Mouse (Mus musculus) spleen, postnatal 4 days (tissue): ENCODE data around the gene Per3.

Experiments
- DNase-seq, 2 experiments: peaks; one replicate each; pipeline ENCODE4 v3.0.0; 2022; ENCODE audit warnings: low spot score in 2 of 2

Per3 gene

GRCm38 (mm10) chr4:150956369-150957105 is 87.9 kb downstream of the Per3 start:
- no peak for DNase-seq
